Mouse (Mus musculus) C2C12 (cell line): ENCODE measurements around the gene AI661453.

Experiments used
- CEBPB ChIP-seq: IDR thresholded peaks from one replicate; pipeline ENCODE4 v1.6.1; 2011; ENCODE audit warnings: low read depth, mild to moderate bottlenecking, control low read depth, moderate library complexity
- CTCF ChIP-seq: IDR thresholded peaks from one replicate; pipeline ENCODE4 v1.5.1; 2011; ENCODE audit not compliant: control insufficient read depth, insufficient read depth, insufficient read length
- FOSL1 ChIP-seq: IDR thresholded peaks from one replicate; pipeline ENCODE4 v1.8.0; 2011; ENCODE audit warnings: mild to moderate bottlenecking, low read length; ENCODE audit not compliant: poor library complexity, insufficient read depth, severe bottlenecking
- MAX ChIP-seq: IDR thresholded peaks from one replicate; pipeline ENCODE4 v1.6.1; 2011; ENCODE audit warnings: mild to moderate bottlenecking, control low read depth
- MYOD1 ChIP-seq: IDR thresholded peaks from one replicate; pipeline ENCODE4 v1.6.1; 2011; ENCODE audit warnings: low read depth; ENCODE audit not compliant: control insufficient read depth, insufficient read length
- MYOG ChIP-seq: IDR thresholded peaks from one replicate; pipeline ENCODE4 v1.6.1; 2011; ENCODE audit not compliant: control insufficient read depth, insufficient read length; ENCODE audit errors: extremely low read depth
- USF1 ChIP-seq: IDR thresholded peaks from one replicate; pipeline ENCODE4 v1.6.1; 2011; ENCODE audit warnings: low read depth, mild to moderate bottlenecking, control low read depth, moderate library complexity

DNA sequence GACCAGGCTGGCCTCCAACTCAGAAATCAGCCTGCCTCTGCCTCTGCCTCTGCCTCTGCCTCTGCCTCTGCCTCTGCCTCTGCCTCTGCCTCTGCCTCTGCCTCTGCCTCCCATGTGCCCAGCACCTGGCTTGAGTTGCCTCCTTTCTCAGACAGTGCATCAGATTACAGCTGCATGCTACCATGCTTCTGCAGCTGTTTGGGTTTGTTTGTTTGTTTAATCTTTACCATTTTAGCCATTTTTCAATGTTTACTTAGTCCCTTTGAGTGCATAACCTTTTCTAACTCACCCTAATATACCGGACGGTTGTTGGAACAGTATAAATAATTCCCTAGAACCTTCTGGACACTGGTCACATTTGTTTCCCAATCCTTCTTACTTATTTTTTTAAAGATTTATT, 22.5 kb downstream of the AI661453 start:
- TF ChIP-seq CTCF: no peak
- TF ChIP-seq MYOD1: no peak
- no peak for TF ChIP-seq MAX
- no peak for TF ChIP-seq USF1
- no peak for TF ChIP-seq MYOG
- TF ChIP-seq CEBPB: no peak
- TF ChIP-seq FOSL1: no peak
